Mouse (Mus musculus) leukemia stem cell, adult 10-12 weeks (primary cell): ENCODE results near the gene Gm10959. TPM values are rescaled to one million over a fixed set of nuclear protein-coding genes. Genes with fewer than 3 reads are reported as not detected.

ENCODE experiments used
- polyA plus RNA-seq: library from polyadenylated mRNA; stranded (reverse); fragments of >175 nt; gene quantifications from 2 replicates; pipeline ENCODE4 v1.2.3, GENCODE M21; 2012; ENCODE audit warnings: low replicate concordance

The Gm10959 gene
- not detected in 2 replicates for polyA plus RNA-seq

GRCm38 (mm10) chr3:122919260-122919659 lies at the start of gene Gm10959:
Gm10959 (minus strand) TSS chr3:122919360.

DNA sequence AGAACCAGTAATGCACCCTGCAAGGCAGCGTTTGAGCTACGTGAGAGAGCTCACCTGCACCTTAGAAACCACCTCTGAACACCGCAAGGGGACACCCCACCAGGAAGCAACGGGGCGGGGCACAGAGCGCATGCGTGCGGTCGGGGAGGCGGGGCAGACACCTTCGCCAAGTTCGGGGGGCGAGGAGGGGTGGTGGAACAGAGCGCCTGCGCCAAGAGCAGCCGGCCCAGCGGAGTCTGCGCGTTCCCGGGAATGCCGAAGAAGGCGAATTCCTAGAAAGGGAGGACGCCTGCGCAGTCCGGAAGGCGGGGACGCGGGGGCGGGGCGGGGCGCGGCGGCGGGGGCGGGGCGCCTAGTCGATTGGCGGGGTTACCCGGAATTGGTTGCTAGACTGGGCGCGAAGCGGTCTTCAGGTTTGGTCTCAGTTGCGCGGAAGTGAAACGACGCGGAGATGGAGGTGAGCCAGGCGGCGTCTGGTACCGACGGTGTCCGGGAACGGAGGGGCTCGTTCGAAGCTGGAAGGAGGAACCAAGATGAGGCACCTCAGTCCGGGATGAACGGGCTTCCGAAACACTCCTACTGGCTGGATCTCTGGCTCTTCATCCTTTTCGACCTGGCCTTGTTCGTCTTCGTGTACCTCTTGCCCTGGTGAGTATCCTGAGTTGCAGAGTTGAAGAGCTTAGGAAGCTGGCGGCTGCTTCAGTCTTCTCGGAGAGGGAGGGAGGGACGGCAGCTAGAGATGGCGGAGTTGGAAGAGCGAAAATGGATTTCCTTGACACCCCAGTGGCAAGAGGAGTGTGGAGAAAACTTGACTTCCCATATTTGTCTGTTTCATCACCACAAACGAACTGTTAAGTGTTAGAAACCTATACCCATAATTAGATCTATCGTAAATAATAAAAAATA lies 5.1 kb upstream of the Gm10959 start, which contains the start of gene 1810037I17Rik:
1810037I17Rik (plus strand) TSS at position 195 of the 906 bp plus-strand sequence.

DNA sequence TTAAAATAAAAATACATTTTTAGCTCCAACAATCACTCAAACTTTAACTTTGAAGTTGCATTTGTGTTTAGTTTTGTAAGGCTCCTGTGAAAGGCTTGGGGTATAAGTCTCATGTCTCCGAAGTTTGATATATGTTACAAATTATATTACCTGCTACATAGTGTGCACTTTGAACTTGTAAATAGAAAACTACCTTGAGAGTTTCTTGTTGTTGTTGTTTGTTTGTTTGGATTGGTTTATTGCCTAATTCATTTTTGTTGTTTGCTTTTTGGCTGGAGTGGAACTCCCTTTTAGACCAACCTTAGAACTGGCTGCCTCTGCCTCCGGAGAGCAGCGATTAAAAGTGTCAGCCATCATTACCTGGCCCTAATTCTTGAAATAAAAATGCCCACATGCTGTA lies 24.4 kb downstream of the Gm10959 start, which contains the start of gene Fabp2:
Fabp2 (plus strand) TSS at position 301 of the 400 bp plus-strand sequence.

Other genes starting within 250 kb of the Gm10959 start
- 0.19 TPM in 1 of 2 replicates, not detected in the other for gene Pde5a, start 190.4 kb downstream of the Gm10959 start, polyA plus RNA-seq
- not detected in 2 replicates for gene Fabp2, start 24.3 kb downstream of the Gm10959 start, polyA plus RNA-seq
- 34.1 and 46.9 TPM in 2 replicates for gene 1810037I17Rik, start 4.8 kb upstream of the Gm10959 start, polyA plus RNA-seq
- 0.15 and 0.20 TPM in 2 replicates for gene Usp53, start 65.2 kb upstream of the Gm10959 start, polyA plus RNA-seq
- gene Myoz2, start 115.7 kb upstream of the Gm10959 start, polyA plus RNA-seq: not detected in 2 replicates